Mouse (Mus musculus): ENCODE data around the gene Ank3.

Ank3 gene

DNA sequence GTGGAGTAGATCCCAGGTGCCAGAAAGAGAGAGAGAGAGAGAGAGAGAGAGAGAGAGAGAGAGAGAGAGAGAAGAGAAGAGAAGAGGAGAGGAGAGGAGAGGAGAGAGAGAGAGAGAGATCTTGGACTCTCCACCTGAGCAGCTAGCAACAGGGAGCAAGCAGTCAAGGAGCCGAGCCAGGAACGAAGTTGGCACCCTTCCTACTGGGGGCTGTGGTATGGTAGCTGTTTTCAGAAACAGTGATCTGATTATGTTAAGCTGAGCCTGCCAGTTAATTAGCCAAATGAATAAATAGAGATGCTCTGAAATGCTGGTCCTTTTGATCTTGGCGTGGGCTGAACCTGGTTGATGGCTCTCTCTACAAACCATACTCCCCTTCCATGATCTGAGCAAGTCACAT, 666.6 kb downstream of the Ank3 start:
- no peak for DNase-seq (ENCODE audit: low spot score)

DNA sequence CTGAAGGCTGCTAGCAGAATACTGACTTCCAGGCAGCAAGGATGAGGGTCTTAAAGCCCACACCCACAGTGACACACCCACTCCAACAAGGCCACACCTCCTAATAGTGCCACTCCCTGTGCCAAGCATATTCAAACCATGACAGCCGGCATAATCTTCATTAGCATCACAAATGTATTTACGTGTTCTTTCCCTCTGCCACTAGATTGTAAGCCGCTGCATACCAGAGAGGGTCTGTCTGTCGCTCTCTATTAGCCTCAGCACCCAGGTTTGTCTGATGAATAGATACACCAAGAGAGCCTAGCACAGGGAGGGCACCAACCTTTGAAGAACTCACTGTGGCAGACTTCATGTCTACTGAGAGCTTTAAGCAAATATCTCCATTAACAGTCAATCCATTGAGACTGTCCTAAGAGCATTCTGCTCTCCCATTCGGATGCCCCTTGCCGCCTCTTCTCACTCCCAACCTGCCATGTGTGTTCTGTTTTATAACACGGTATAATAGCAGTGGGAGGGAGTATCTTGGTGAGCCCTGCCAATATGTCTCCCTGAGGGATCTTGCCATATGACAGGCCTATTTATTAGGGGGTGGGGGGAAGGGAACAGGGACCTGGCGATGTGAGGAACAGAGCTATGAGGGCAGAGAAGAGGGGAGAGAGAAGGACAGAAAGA, 668.1 kb downstream of the Ank3 start:
- DNase-seq (ENCODE audit: low spot score), result no peak

GRCm38 (mm10) chr10:70067169-70068115, 668.9 kb downstream of the Ank3 start:
- DNase-seq (ENCODE audit: low spot score), result no peak

GRCm38 (mm10) chr10:70069321-70069720, 670.7 kb downstream of the Ank3 start:
- no peak for DNase-seq (ENCODE audit: low spot score)

DNA sequence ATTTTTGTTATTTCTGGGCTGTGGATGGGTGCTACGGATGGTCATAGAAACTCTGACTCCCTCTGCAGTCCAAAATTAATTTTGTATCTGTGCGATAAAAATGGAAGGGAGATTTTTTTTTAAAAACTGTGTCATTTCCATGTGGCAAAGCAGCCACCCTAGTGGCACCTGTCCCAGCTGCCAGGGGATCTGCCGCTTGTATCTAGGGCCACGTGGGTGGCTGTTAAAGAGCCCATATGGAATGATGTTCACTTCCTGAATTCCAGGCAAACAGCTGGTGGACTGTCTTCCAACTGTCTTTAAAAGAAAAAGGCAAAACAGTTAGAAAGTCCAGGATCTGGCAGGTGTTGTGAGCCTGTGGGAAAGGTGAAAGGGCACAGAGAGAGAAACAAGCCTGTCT, 672.8 kb downstream of the Ank3 start:
- no peak for DNase-seq (ENCODE audit: low spot score)

All from embryo, embryonic 10 days (tissue).